Mouse (Mus musculus): ENCODE results near the gene Cr2.
"Not testable (repeated sequence)": the region's sequence is repeated elsewhere in the genome, so short reads cannot be mapped to it uniquely, and the experiment has no call there.

The Cr2 gene

GRCm38 (mm10) chr1:195175980-195176931 is at the start of gene Cr2:
Gene Cr2, minus strand, starts transcription at chr1:195176716.
- peak; percentile 53 for DNase-seq

DNA sequence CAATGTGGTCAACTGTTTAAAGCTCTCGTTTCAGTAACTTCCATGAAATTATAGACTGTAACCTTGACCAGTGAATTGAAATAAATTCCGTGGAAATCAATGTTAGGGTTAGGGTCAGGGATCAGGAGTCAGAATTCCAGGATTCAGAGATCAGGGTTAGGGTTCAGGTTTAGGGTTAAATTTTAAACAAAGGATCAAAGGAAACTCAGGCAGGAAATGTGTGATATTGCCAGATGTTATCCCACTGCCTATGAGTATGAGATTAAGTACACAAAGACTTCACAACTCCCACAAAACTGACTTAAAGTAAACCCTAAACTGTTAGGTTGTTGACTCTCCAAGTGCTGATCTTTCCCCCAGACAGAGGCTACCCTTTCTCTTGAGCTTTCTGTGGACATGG is 45.3 kb upstream of the Cr2 start:
- no peak for DNase-seq

DNA sequence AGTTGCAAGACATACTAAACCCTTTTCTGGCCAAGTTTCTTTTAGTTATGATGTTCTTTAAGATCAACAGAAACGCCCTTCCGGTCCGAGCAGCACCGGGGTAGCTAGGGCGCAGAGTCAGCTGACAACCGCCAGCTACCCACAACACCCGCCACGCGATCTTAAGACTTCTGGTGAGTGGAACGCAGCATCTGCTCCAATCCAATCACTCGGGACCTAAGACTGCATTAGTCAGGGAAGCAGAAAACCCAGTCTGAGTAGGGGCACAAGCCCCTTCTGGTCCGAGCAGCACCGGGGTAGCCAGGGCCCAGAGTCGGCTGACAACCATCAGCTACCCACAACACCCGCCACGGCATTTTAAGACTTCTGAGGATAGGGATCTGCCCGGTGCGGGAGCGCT is 36.3 kb upstream of the Cr2 start:
- not testable (repeated sequence) for DNase-seq

GRCm38 (mm10) chr1:195184746-195185145 is 8.2 kb upstream of the Cr2 start:
- no peak for DNase-seq

GRCm38 (mm10) chr1:195164996-195165755 is 11.3 kb downstream of the Cr2 start:
- no peak for DNase-seq

DNA sequence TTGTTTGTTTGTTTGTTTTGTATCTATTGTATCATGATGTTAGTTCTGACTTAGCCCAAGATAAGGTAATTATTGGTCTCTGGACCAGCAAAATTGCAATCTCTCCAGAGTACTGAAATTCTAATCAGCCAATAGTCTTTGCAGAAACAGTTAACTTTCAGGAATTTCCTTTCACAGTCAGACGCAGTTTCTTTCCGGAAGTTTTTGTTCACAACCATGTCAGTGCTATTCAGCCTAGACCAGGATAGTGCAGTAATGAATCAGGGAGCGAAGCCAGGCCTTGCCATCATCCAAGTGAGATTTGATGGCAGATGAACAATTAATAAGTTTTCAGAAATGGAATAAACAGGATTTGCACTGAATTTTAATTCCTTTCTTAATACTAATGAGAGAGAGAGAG is 44.4 kb downstream of the Cr2 start:
- DNase-seq = peak; percentile 17

GRCm38 (mm10) chr1:195131675-195132015 is 44.9 kb downstream of the Cr2 start:
- no peak for DNase-seq

GRCm38 (mm10) chr1:195130953-195131674 is 45.4 kb downstream of the Cr2 start, which contains the start of gene Cr1l:
Gene Cr1l, minus strand, starts transcription at chr1:195131586.
- peak; percentile 93 for DNase-seq

GRCm38 (mm10) chr1:195130479-195130878 is 46.0 kb downstream of the Cr2 start:
- no peak for DNase-seq

GRCm38 (mm10) chr1:195129867-195130266 is 46.6 kb downstream of the Cr2 start:
- no peak for DNase-seq

DNA sequence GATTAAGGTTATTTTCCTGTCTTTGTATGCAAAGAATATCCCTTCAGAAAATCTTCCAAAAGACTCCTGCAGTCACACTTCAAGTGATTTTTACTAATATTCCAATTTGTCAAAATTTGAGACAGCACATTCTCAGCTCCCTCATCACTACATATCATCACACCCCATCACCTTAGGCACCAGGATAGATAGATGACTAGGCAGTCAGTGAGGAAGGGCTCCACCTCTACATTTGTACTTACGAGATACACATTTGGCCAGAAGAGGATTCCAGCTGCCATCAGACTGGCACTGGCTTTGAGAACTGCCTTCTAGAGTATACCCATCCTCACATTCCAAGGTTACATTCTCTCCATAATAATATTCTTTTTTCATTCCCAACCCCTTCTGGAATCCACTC is 62.1 kb downstream of the Cr2 start:
- DNase-seq = no peak

DNA sequence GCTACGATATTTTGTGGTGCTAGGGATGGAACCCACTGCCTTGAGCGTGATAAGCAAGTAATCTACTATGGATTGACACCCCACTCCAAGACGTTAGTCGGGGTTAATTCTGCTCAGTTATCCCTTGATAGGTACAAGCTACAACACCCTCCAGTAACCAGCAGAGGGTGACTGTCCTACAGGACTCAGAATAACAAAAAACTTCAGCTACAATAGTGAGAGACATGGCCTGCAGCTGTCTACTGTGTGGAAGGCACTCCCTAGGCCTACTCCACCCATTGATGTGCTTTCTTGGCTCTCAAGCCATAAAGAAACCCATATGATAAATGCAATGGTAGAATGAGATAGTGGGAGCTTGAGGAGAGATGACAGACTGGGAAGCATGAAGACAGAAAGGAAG is 62.9 kb downstream of the Cr2 start:
- DNase-seq = no peak

DNA sequence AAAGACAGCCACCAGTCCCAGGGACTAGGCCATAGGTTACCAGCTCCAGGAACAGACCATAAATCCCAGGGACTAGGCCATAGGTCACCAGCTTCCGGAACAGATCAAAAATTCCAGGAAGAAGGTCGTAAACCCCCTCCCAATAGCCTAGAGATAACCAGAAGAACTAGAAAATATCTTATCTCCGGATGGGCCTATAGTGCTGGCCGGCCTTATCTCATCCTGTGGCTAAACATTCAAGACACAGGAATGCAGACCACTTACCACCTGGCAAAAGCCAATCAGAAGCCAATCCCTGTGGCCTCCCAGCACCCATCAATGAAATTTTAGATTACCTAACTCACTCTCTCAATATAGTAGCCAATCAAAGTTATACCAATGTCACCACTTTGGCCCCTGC is 75.8 kb downstream of the Cr2 start:
- peak; percentile 18 for DNase-seq

DNA sequence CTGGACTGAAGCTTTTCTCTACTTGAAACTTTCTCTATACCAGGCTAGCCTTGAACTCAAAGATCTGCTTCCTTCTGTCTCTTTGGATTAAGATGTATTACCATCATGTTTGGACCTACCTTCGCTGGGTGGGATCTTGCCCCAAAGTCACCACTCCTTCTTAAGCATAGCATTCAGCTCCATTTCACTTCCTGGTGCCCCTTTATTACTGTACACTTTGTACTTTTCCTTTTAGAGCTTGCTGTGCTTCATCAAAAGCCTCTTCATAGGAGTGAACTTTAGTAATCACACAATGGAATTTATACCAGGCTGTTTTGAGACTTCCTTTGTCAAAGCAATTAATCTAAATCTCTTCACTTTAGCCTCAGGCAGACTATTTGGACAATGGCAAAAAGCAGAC is 78.5 kb downstream of the Cr2 start:
- no peak for DNase-seq

- peak; percentile 87 for DNase-seq
Measured at GRCm38 (mm10) chr1:195092220-195092720, 84.2 kb downstream of the Cr2 start, which contains the start of gene Cd46. Gene Cd46, minus strand, starts transcription at chr1:195092249.

GRCm38 (mm10) chr1:195091699-195092219 is 84.8 kb downstream of the Cr2 start:
- no peak for DNase-seq

Data from kidney, postnatal 14 days (tissue).